Mouse (Mus musculus) bone marrow macrophage, adult 2 months (primary cell): ENCODE results near the gene Gm2030. TPM values are rescaled to one million over a fixed set of nuclear protein-coding genes. Genes with fewer than 3 reads are reported as not detected.
"Not testable (repeated sequence)": the region's sequence is repeated elsewhere in the genome, so short reads cannot be mapped to it uniquely, and the experiment has no call there.

ENCODE experiments used
- H3K27ac ChIP-seq: 2 replicates; pipeline ENCODE4 v1.5.1; 2012; ENCODE audit warnings: low read depth, low read length; ENCODE audit not compliant: insufficient read depth
- H3K4me1 ChIP-seq: 2 replicates; pipeline ENCODE4 v1.6.1; 2012; ENCODE audit warnings: low read length; ENCODE audit not compliant: control insufficient read depth, insufficient read depth
- H3K4me3 ChIP-seq: 2 replicates; pipeline ENCODE4 v1.5.1; 2012; ENCODE audit warnings: mild to moderate bottlenecking, low read length, moderate library complexity; ENCODE audit not compliant: insufficient read depth
- polyA plus RNA-seq: library from polyadenylated mRNA; stranded (reverse); fragments of >200 nt; gene quantifications from 2 replicates; pipeline ENCODE4 v1.2.4, GENCODE M21; 2012; ENCODE audit not compliant: missing spikeins, insufficient read depth, insufficient read length

The Gm2030 gene
- not detected in 2 replicates for polyA plus RNA-seq

DNA sequence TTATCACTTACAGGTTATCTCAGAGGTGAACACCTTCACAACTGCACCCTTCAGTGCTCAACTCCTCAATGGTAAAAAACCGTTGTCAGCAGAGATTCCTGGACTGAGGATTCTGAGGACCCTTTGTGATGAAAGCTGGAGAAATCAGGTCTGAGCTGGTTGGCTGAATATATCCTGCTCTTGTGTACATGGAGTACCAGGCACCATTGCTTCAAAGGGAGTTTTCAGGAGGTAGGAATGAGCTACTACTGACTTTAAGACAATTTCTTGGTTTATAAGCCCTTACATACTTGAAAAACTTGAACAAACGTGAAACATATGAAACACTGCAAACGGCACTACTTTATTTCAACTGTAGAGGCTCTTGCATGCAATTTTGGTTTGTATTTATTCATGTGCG is at the start of gene Gm2030:
Gm2030 (minus strand) TSS at position 101 of the 400 bp plus-strand sequence.
- H3K4me1 ChIP-seq, H3K27ac ChIP-seq, H3K4me3 ChIP-seq: not testable (repeated sequence)

Other genes with a start within 250 kb of the Gm2030 start
- gene Gm2012, start 78.7 kb downstream of the Gm2030 start, polyA plus RNA-seq, result not detected in 2 replicates
- not detected in 2 replicates for gene Slx, start 235.5 kb upstream of the Gm2030 start, polyA plus RNA-seq